Mouse (Mus musculus): ENCODE measurements around the gene Znrf4. TPM values are rescaled to one million over a fixed set of nuclear protein-coding genes. Genes with fewer than 3 reads are reported as not detected.

Gene Znrf4
- total RNA-seq (2021), result not detected
- long read RNA-seq, experiment 1, result 0 reads
- long read RNA-seq, experiment 2, result 0 reads

- no peak for DNase-seq
- intact Hi-C loops (cut with DNase I), result no loop called here
Measured at GRCm38 (mm10) chr17:56512310-56512709, at the start of gene Znrf4. Gene Znrf4 (minus strand): TSS chr17:56512431.

GRCm38 (mm10) chr17:56561866-56562265 lies 49.6 kb upstream of the Znrf4 start:
- intact Hi-C loops (cut with DNase I), result no loop called here
- DNase-seq, result no peak

GRCm38 (mm10) chr17:56560131-56560530 lies 47.9 kb upstream of the Znrf4 start:
- intact Hi-C loops (cut with DNase I), result no loop called here
- DNase-seq, result no peak

DNA sequence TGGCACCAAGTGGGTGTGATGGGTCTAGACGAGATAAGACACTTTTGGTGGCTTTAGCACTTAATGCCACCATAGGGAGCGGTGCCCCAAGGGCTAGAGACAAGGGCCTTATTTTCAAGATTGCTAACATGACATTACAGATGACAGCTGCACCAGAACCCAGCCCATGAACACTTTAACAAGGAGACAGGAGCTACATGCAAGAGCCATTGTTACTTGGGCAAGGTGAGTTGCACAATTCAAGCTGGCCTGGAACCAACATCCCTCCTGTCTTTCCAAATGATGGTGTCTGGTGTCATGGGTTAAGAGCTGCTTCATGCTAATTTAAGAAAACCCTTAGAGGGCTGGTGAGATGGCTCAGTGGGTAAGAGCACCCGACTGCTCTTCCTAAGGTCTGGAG lies 47.2 kb upstream of the Znrf4 start:
- intact Hi-C loops (cut with DNase I), result no loop called here
- DNase-seq, result no peak

- peak; percentile 37 to 38 for DNase-seq
- intact Hi-C loops (cut with DNase I), result no loop called here
Measured at GRCm38 (mm10) chr17:56558448-56558847, 46.2 kb upstream of the Znrf4 start.

DNA sequence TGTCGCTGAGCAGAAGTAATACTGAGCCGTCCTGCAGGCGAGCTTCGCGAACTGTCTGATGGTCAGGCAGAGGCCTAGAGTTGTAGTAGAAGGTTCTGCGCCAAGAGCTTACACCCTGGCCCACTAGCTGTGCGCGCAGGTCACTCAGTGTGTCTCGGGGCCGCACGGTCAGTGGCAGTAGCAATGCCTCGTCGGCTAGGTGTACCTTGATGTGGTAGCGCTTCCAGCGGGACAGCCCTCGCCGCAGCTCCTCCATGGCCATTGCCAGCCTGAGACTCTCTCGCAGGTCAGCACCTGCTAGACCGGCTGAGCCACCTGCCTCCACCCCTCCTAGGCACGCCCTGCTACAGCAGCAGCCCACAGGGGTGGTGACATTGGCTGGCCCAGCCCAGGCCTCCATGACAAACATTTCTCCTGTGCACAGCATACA lies 41.9 kb upstream of the Znrf4 start, which contains the start of gene Gm20219:
Gene Gm20219, minus strand, starts transcription at position 266 of the 430 bp plus-strand sequence.
- intact Hi-C loops (cut with DNase I), result loop anchor here (5.0 kb wide), 2 partner anchors 77 to 127 kb away; partner anchors contain the start of gene Ptprs

DNA sequence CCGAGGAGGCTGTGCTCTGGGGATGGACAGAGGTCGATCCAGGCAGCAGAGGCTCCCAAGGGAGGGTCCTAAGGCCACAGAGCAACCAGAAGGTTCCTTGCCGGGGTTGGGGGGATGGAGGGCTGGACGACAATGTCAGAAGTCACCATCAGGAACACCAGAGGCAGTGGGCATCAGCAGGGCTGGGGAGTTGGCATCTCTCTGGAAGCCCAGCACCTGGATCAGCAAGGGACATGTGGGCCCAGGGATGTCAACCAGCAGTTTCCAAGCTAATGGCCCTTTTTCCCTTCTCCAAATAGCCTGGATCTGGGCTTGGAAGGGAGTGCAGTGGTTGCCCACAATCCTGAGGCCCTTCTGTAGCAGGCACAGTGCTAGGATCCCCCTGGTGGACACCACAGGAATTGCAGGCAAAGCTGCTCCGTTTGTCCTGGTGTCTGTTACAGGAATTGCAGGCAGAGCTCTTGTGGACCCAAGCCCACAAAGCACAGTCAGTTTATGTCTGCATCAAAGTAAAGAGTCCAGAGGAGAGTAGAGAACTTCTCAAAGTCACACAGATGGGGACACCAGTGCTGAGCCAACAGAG lies 40.6 kb upstream of the Znrf4 start:
- intact Hi-C loops (cut with DNase I), result loop anchor here (2.0 to 5.0 kb wide), 3 partner anchors 76 to 196 kb away; partner anchors contain the start of gene Ptprs
- peak; percentile 52 to 56 for DNase-seq

More for the DNA sequence above, 41.9 kb upstream of the Znrf4 start, which contains the start of gene Gm20219:
- no peak for DNase-seq

GRCm38 (mm10) chr17:56551841-56552581 lies 39.8 kb upstream of the Znrf4 start:
- intact Hi-C loops (cut with DNase I), result loop anchor here (2.0 to 5.0 kb wide), 3 partner anchors 75 to 195 kb away; partner anchors contain the start of gene Ptprs
- peak in 1 of 2 experiments; percentile 5 for DNase-seq

- peak in 1 of 2 experiments; percentile 10 for DNase-seq
- intact Hi-C loops (cut with DNase I), result loop anchor here (5.0 kb wide), 2 partner anchors 74 to 124 kb away; partner anchors contain the start of gene Ptprs
Measured at GRCm38 (mm10) chr17:56550784-56551475, 38.7 kb upstream of the Znrf4 start.

DNA sequence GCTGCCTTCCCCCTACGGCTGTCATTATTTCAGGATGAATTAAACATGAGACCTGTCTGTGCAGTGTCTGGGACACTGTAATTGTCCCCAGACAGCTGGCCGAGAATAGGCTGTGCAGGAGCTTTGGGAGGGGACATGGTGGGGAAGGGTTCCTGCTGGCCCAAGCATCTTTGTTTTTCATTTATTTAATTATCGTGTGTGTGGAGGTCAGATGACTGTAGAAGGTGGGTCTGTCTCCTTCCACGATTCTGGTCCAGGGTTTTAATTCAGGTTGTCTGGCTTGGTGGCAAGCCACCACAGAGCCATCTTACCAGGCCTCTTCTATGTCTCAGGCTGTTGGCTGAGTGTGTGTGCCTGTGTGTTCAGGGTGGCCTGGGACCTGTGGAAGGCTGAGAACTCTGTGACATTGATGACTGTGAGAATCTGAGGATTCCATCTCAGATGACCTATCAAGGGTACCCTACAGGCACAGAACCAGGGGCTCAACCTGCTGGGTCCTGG lies 36.4 kb upstream of the Znrf4 start:
- intact Hi-C loops (cut with DNase I), result no loop called here
- no peak for DNase-seq

- DNase-seq, result no peak
- intact Hi-C loops (cut with DNase I), result no loop called here
Measured at GRCm38 (mm10) chr17:56547846-56548604, 35.8 kb upstream of the Znrf4 start.

- DNase-seq, result peak in 1 of 2 experiments; percentile 41
- intact Hi-C loops (cut with DNase I), result no loop called here
Measured at GRCm38 (mm10) chr17:56547116-56547845, 35.0 kb upstream of the Znrf4 start.

- no peak for DNase-seq
- intact Hi-C loops (cut with DNase I), result no loop called here
Measured at GRCm38 (mm10) chr17:56546576-56546975, 34.3 kb upstream of the Znrf4 start.

- intact Hi-C loops (cut with DNase I), result no loop called here
- DNase-seq, result no peak
Measured at GRCm38 (mm10) chr17:56545945-56546344, 33.7 kb upstream of the Znrf4 start.

DNA sequence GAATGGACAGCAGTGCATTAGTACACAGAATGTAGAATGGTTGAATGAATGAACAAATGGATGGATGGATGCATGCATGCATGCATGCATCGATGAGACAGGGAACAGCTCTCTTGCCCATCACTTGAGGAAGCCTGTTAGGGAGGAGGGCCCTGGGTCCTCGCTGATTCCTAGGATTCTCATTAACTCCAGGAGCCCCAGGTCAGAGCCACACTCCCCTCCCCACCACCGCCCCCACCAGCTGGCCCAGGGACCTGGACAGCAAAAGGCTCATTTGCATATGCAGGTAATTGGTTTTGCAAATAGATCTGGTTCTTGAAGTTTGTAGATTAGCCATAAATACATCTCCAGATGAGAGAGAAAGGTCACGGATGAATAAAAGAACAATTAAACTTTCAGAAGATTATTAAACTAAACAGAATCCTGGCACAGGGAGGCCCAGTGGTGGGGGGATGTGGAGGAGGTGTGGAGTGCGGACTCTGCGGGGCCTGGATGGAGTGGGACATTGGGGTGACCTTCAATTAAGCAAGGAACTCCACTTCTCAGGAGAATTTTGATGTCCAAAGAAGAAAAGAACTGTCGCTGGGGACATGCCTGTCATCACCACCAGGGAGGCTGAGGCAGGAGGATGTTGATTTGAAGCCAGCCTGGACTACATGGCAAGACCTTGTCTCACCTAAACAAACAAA lies 32.6 kb upstream of the Znrf4 start:
- no peak for DNase-seq
- intact Hi-C loops (cut with DNase I), result no loop called here

DNA sequence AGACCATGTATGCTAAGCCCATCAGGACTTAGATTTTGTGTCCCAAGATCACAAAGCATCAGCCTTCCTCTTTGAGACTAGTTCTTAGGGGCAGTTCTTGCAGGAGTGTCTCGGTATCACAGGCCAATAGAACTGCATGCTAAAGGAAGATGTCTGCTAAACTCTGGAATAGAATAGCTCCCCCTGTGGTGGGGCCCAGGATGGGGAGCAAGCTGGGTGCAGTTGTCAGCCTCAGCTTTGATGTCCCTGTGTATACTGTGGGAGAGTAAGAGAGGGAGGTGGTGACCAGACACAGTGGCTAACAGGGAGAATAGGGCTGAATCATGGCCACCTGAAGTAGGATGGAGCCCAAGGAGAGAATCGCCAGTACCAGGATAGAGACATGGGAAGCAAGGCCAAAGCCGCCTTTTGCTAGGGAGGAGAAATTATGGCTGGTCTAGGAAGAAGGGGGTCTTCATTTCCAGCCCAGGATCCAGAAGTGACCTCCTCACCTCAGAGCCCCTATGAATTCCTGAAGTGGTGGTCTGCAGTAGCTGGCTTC lies 31.5 kb upstream of the Znrf4 start:
- DNase-seq, result no peak
- intact Hi-C loops (cut with DNase I), result no loop called here

GRCm38 (mm10) chr17:56542736-56543135 lies 30.5 kb upstream of the Znrf4 start:
- no peak for DNase-seq
- intact Hi-C loops (cut with DNase I), result no loop called here

DNA sequence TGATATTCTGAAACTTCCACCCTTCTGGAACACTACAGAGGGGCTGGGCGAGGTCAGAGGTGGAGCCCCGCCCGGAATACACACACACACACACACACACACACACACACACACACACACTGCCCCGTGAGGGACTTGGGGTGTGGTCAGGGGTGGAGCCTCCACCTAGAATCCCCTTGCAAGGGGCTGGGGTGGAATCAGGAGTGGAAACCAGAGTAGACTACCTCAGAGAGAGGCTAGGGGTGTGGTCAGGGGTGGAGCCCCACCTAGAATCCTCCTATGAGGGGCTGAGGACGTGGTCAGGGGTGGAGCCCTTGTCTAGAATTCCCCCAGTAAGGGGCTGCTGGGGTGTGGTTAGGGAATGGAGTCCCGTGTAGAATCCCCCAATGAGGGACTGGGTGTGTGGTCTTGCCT lies 28.3 kb upstream of the Znrf4 start:
- intact Hi-C loops (cut with DNase I), result no loop called here
- DNase-seq, result no peak

All from gastrocnemius, postnatal 36 days (tissue).